Mouse (Mus musculus) small intestine, adult 2 months (tissue): Measurements from ENCODE around the gene Cpsf7. TPM values are rescaled to one million over a fixed set of nuclear protein-coding genes. Genes with fewer than 3 reads are reported as not detected.
"Not testable (repeated sequence)": the region's sequence is repeated elsewhere in the genome, so short reads cannot be mapped to it uniquely, and the experiment has no call there.

ENCODE experiments used
- H3K27ac ChIP-seq: fragments of 200-500 bp; 2 replicates; pipeline ENCODE4 v1.5.1; 2012; ENCODE audit warnings: low read depth, low read length, control low read depth, inconsistent platforms; ENCODE audit not compliant: insufficient read depth
- H3K27me3 ChIP-seq: fragments of 200-500 bp; 2 replicates; pipeline ENCODE4 v1.6.1; 2012; ENCODE audit warnings: mild to moderate bottlenecking, moderate library complexity, low read length, inconsistent platforms; ENCODE audit not compliant: control insufficient read depth, insufficient read depth
- H3K36me3 ChIP-seq: fragments of 200-500 bp; 2 replicates; pipeline ENCODE4 v1.6.1; 2012; ENCODE audit warnings: mild to moderate bottlenecking, low read length, control low read depth, inconsistent platforms; ENCODE audit not compliant: control insufficient read depth, insufficient read depth
- H3K4me1 ChIP-seq: fragments of 200-500 bp; 2 replicates; pipeline ENCODE4 v1.6.1; 2012; ENCODE audit warnings: low read length, inconsistent platforms, mixed read lengths; ENCODE audit not compliant: control insufficient read depth, insufficient read depth, insufficient read length
- H3K4me3 ChIP-seq: fragments of 200-500 bp; 2 replicates; pipeline ENCODE4 v1.5.1; 2012; ENCODE audit warnings: low read depth, mild to moderate bottlenecking, control low read depth, inconsistent platforms, low read length, moderate library complexity
- CTCF ChIP-seq: fragments of 200-500 bp; IDR thresholded peaks from 2 replicates; pipeline ENCODE4 v1.5.1; 2012; ENCODE audit warnings: low read depth, mild to moderate bottlenecking, control low read depth, inconsistent platforms, low read length, moderate library complexity, mixed read lengths; ENCODE audit not compliant: insufficient replicate concordance, insufficient read length; ENCODE audit errors: extremely low read depth
- POLR2A ChIP-seq: fragments of 200-500 bp; IDR thresholded peaks from 2 replicates; pipeline ENCODE4 v1.6.1; 2012; ENCODE audit warnings: low read depth, mild to moderate bottlenecking, control low read depth, inconsistent platforms, low read length, moderate library complexity
- WGBS: fragments of 180-500 bp; shearing (Covaris S2); methylation state at CpG from one replicate; pipeline ENCODE4 v1.1.7; 2018; 5-methylcytosine and 5-hydroxymethylcytosine counted together
- polyA plus RNA-seq: library from polyadenylated mRNA; depleted of rRNA; stranded (reverse); fragments of >200 nt; gene quantifications from 2 replicates; pipeline ENCODE4 v1.2.3, GENCODE M21; 2012

The Cpsf7 gene
- polyA plus RNA-seq, 1 experiment = 24.9 TPM

DNA sequence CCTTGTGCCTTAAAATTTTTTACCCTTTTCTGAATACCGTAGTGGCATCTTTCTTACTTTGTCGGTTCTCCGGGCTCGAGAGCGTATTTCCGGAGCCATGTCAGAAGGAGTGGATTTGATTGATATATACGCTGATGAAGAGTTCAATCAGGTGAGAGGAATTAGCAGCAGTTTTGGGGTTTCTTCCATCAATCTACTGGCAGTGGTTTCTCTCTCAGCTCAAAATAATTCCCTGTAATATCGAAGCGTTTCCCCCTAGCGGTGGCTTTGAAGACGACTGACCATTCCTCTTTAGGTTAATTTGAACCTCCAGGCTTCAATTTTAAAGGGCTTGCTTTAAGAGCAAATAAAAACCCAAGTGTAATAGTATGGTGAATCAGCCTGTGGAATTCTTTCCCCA, 844 bp downstream of the Cpsf7 start, which contains the start of gene Sdhaf2:
Sdhaf2 (minus strand) TSS at position 233 of the 400 bp plus-strand sequence.
- Histone ChIP-seq H3K27ac (peak within 1 kb of the TSS; percentile 100), H3K27me3 (no peaks in the 10 kb centered on the region), H3K36me3 (peaks cover 10% of the 10 kb centered on the region), H3K4me3 (peak within 1 kb of the TSS; percentile 99), H3K4me1 (no peaks in the 10 kb centered on the region)
- TF ChIP-seq CTCF = no peak
- no peak for TF ChIP-seq POLR2A
- WGBS = under 1% methylated on average over 11 of the region's 11 CpGs

DNA sequence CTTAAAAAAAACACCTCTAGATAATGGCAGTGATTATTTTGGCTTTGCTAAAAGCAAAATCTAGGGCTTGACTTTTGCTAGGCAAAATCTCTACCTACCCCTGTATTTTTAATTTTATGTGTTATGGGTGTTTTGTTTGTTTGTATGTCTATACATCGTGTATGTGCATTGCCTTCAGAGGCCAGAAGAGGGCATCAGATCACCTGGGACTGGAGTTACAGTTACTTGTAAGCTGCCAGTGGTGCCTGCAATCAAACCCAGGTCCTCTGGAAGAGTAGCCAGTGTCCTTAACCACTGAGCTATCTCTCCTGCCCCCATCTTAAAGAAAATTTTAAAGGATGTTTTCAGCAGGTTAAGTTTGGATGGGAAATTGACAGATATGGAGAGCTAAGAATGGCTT, 5.0 kb downstream of the Cpsf7 start:
- H3K4me3 ChIP-seq = no peak overlapping the region
- no peaks in the 10 kb centered on the region for H3K27me3 ChIP-seq
- peaks cover 39% of the 10 kb centered on the region for H3K36me3 ChIP-seq
- no peaks in the 10 kb centered on the region for H3K4me1 ChIP-seq
- WGBS = 93% methylated on average over 1 of the region's 1 CpGs
- no peak for TF ChIP-seq POLR2A
- TF ChIP-seq CTCF = peak; percentile 27; the same call in 1 of the 2 replicates
- no peak overlapping the region for H3K27ac ChIP-seq

DNA sequence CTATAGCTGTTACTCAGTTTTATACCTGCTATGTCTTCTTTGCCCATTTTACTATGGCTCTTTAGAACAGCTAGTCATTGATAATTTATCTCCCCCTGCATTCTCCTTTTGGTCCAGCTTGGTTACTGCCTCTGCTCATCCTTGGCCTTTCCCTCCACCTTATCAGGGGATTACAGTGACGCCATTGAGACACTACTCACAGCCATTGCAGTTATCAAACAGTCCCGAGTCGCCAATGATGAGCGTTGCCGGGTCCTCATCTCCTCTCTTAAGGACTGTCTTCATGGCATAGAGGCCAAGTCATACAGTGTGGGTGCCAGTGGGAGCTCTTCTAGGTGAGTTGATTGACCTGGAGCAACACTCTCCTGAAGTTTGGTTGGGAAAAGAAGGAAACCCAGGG, 14.4 kb downstream of the Cpsf7 start:
- H3K36me3 ChIP-seq = peaks cover 71% of the 10 kb centered on the region
- TF ChIP-seq POLR2A (no peak), CTCF (no peak)

DNA sequence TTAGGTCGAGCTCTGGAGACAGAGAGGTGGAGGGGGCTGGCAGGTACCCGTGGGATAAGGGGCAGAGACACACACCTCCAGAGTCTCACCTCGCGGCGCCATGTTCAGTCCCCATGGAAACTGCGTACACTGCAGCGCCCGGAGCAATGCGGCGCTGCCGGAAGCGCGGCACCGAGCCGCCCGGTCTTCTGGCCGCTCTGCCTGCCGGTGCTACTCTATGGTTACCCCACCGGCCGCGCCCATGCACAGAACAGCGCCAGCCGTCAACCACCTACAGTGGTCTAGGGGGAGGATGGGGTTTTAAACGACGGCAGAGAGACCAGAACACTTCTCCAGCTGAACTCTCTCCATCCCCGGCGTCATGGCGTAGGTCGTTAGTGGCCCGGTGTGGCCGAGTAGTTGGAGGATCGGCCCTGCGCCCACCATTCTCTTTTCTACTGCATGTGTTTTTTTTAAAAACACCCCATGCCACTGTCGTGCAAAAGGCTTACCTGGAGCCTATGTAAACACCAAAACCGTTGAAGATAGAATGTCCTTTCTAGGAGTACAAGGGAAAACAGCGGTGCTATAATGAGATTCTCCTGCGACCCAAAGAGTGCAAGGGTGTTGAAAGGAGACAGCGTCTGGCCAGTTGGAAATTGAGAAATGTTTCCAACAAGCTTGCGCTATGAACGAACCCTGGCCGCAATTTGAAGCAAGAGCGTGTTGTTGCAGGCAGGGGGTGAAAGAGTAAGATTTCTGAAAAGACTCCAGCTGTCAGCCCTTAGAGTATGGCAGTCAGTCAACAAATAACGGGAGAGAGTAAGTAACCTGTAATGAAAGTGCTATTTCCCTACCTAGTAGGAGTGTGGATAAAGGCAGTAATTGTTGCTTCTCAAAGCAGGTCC, 30.8 kb downstream of the Cpsf7 start, which contains the start of gene Tmem216:
Tmem216 (minus strand) TSS at position 615 of the 887 bp plus-strand sequence.
- no peak for TF ChIP-seq POLR2A
- Histone ChIP-seq H3K36me3 (peaks cover 6% of the 10 kb centered on the region), H3K27ac (no peak within 1 kb of the TSS), H3K27me3 (no peaks in the 10 kb centered on the region), H3K4me1 (peaks cover 6% of the 10 kb centered on the region; the same call in 1 of the 2 replicates), H3K4me3 (peak within 1 kb of the TSS; percentile 79)
- WGBS = under 1% methylated on average over 43 of the region's 43 CpGs

More for the DNA sequence above, 14.4 kb downstream of the Cpsf7 start:
- no peaks in the 10 kb centered on the region for H3K4me1 ChIP-seq
- 88% methylated on average over 5 of the region's 5 CpGs for WGBS
- H3K27ac ChIP-seq = no peak overlapping the region
- no peaks in the 10 kb centered on the region for H3K27me3 ChIP-seq
- no peak overlapping the region for H3K4me3 ChIP-seq

DNA sequence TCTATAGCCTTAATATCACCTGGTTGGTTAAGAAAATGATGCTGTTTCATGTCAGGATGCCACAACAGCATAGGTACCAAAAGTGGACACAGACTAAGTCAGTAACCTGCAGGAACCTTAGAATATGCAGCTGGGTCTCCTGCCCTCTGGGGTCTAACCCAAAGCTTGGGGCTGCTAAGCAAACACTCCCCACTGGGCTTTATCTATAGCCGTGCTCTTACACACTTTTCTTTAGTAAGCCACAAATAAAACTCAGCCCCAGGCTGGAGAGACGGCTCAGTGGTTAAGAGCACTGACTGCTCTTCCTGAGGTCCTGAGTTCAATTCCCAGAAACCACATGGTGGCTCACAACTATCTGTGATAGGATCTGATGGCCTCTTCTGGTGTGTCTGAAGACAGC, 31.9 kb downstream of the Cpsf7 start:
- TF ChIP-seq POLR2A = no peak
- TF ChIP-seq CTCF = no peak
- H3K36me3 ChIP-seq = no peaks in the 10 kb centered on the region
- no peaks in the 10 kb centered on the region for H3K27me3 ChIP-seq
- no peak overlapping the region for H3K27ac ChIP-seq
- WGBS = 73% methylated on average over 2 of the region's 2 CpGs
- H3K4me3 ChIP-seq = no peak overlapping the region
- H3K4me1 ChIP-seq = peaks cover 6% of the 10 kb centered on the region; the same call in 1 of the 2 replicates

DNA sequence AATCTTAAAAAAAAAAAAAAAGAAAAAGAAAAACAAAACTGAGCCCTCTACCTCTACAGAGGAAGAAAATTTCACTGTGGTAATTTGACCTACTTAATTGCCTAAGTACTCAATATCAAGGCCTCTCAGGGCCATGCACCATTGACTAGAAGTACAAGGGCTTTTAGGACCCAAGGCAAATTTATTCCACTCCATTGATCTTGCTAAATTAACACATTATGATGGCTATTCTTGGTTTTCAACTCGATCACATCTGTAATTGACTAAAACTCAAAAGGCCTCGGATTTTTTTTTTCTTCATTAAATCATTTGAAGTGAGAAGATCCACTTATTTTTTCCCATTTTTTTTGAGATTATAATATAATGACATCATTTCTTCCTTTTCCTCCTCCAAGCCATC, 32.4 kb downstream of the Cpsf7 start:
- no peaks in the 10 kb centered on the region for H3K36me3 ChIP-seq
- H3K4me1 ChIP-seq = peaks cover 6% of the 10 kb centered on the region; the same call in 1 of the 2 replicates
- 88% methylated on average over 2 of the region's 2 CpGs for WGBS
- H3K27me3 ChIP-seq = no peaks in the 10 kb centered on the region
- TF ChIP-seq CTCF (no peak), POLR2A (no peak)
- no peak overlapping the region for H3K27ac ChIP-seq
- no peak overlapping the region for H3K4me3 ChIP-seq

DNA sequence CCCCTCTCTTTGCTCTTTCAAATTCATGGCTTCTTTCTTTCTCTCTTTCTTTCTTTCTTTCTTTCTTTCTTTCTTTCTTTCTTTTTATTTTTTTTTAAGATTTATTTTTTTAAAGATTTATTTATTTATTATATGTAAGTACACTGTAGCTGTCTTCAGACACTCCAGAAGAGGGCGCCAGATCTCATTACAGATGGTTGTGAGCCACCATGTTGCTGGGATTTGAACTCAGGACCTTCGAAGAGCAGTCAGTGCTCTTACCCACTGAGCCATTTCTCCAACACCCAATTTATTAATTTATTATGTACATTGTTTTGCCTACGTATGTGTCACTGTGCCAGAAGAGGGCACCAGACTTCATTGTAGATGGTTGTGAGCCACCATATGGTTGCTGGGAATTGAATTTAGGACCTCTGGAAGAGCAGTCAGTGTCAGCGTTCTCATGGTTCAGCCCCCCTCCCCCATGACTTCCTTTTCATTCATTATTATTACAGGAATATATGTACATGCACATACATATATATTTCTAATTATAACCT, 32.8 kb downstream of the Cpsf7 start:
- H3K4me3 ChIP-seq, H3K27me3 ChIP-seq, H3K27ac ChIP-seq, H3K36me3 ChIP-seq, H3K4me1 ChIP-seq: not testable (repeated sequence)
- 70% methylated on average over 4 of the region's 4 CpGs for WGBS
